Mouse (Mus musculus) E14TG2a.4 (cell line): Measurements from ENCODE around the gene Fam161b.

Experiments used
- H3K27me3 ChIP-seq: 2 replicates; pipeline ENCODE4 v1.6.1; 2014; ENCODE audit warnings: low read length, control low read depth; ENCODE audit not compliant: insufficient read depth
- H3K36me3 ChIP-seq: 2 replicates; pipeline ENCODE4 v1.6.1; 2014; ENCODE audit warnings: low read length, control low read depth; ENCODE audit not compliant: insufficient read depth
- H3K4me1 ChIP-seq: replicated peaks from 2 replicates; pipeline ENCODE4 v1.6.1; 2014; ENCODE audit warnings: low read depth, low read length, control low read depth
- H3K4me3 ChIP-seq: replicated peaks from 2 replicates; pipeline ENCODE4 v1.5.1; 2014; ENCODE audit warnings: mild to moderate bottlenecking, low read length
- H3K9me3 ChIP-seq: 2 replicates; pipeline ENCODE4 v1.6.1; 2014; ENCODE audit warnings: low read length, control low read depth
- CTCF ChIP-seq: conservative IDR thresholded peaks from 2 replicates; pipeline ENCODE4 v1.5.1; 2014; ENCODE audit warnings: low read length
- NANOG ChIP-seq: IDR thresholded peaks from 2 replicates; pipeline ENCODE4 v1.6.1; 2014; ENCODE audit warnings: borderline replicate concordance, low read length, mixed read lengths
- POU5F1 ChIP-seq: IDR thresholded peaks from 2 replicates; pipeline ENCODE4 v1.6.1; 2014; ENCODE audit warnings: low read length, borderline replicate concordance

Fam161b gene

GRCm38 (mm10) chr12:84361555-84362489, at the start of gene Fam161b, which contains the start of gene Coq6:
Gene Fam161b, minus strand, starts transcription at chr12:84361833.
Gene Coq6, plus strand, starts transcription at chr12:84361657.
- no peaks in the 10 kb centered on the region for H3K27me3 ChIP-seq
- H3K36me3 ChIP-seq = no peaks in the 10 kb centered on the region
- TF ChIP-seq NANOG = no peak
- TF ChIP-seq POU5F1 = no peak
- H3K4me1 ChIP-seq = peaks cover 46% of the 10 kb centered on the region
- H3K4me3 ChIP-seq = peak within 1 kb of the TSS; percentile 100
- H3K9me3 ChIP-seq = no peaks in the 10 kb centered on the region

GRCm38 (mm10) chr12:84408819-84409507, 47.3 kb upstream of the Fam161b start, which contains the start of the genes Entpd5 and Bbof1:
Gene Entpd5, minus strand, starts transcription at chr12:84409029.
Gene Bbof1, plus strand, starts transcription at chr12:84409071.
- Histone ChIP-seq H3K36me3 (no peaks in the 10 kb centered on the region), H3K27me3 (peaks cover 15% of the 10 kb centered on the region), H3K9me3 (no peaks in the 10 kb centered on the region), H3K4me3 (peak within 1 kb of the TSS; percentile 96), H3K4me1 (peaks cover 19% of the 10 kb centered on the region)
- no peak for TF ChIP-seq CTCF
- TF ChIP-seq POU5F1 = no peak
- TF ChIP-seq NANOG = no peak

- Histone ChIP-seq H3K27me3 (peaks cover 15% of the 10 kb centered on the region), H3K9me3 (no peaks in the 10 kb centered on the region), H3K36me3 (no peaks in the 10 kb centered on the region), H3K4me3 (peak overlapping the region; percentile 96), H3K4me1 (peaks cover 19% of the 10 kb centered on the region)
- TF ChIP-seq POU5F1 = no peak
- no peak for TF ChIP-seq NANOG
- no peak for TF ChIP-seq CTCF
Measured at GRCm38 (mm10) chr12:84407874-84408818, 46.5 kb upstream of the Fam161b start.

- Histone ChIP-seq H3K9me3 (no peaks in the 10 kb centered on the region), H3K36me3 (no peaks in the 10 kb centered on the region), H3K4me1 (peaks cover 19% of the 10 kb centered on the region), H3K27me3 (peaks cover 15% of the 10 kb centered on the region), H3K4me3 (no peak overlapping the region)
- TF ChIP-seq NANOG = no peak
- TF ChIP-seq POU5F1 = no peak
- peak; percentile 45 for TF ChIP-seq CTCF
Measured at GRCm38 (mm10) chr12:84407259-84407658, 45.6 kb upstream of the Fam161b start.

- H3K9me3 ChIP-seq = no peaks in the 10 kb centered on the region
Measured at GRCm38 (mm10) chr12:84404541-84404940, 42.9 kb upstream of the Fam161b start.

GRCm38 (mm10) chr12:84402923-84403322, 41.3 kb upstream of the Fam161b start:
- TF ChIP-seq POU5F1 (no peak), CTCF (no peak), NANOG (no peak)
- H3K4me3 ChIP-seq = no peak overlapping the region
- H3K4me1 ChIP-seq = peaks cover 16% of the 10 kb centered on the region
- no peaks in the 10 kb centered on the region for H3K9me3 ChIP-seq
- peaks cover 4% of the 10 kb centered on the region; the same call in 1 of the 2 replicates for H3K27me3 ChIP-seq
- no peaks in the 10 kb centered on the region for H3K36me3 ChIP-seq

More at GRCm38 (mm10) chr12:84404541-84404940, 42.9 kb upstream of the Fam161b start:
- TF ChIP-seq POU5F1 (no peak), CTCF (no peak), NANOG (no peak)
- H3K4me1 ChIP-seq = peaks cover 21% of the 10 kb centered on the region
- H3K36me3 ChIP-seq = no peaks in the 10 kb centered on the region
- H3K4me3 ChIP-seq = no peak overlapping the region
- peaks cover 7% of the 10 kb centered on the region for H3K27me3 ChIP-seq

- no peaks in the 10 kb centered on the region for H3K36me3 ChIP-seq
- H3K9me3 ChIP-seq = no peaks in the 10 kb centered on the region
- no peaks in the 10 kb centered on the region for H3K27me3 ChIP-seq
- no peak for TF ChIP-seq CTCF
- no peak for TF ChIP-seq NANOG
- TF ChIP-seq POU5F1 = no peak
- H3K4me1 ChIP-seq = peaks cover 7% of the 10 kb centered on the region
- H3K4me3 ChIP-seq = no peak overlapping the region
Measured at GRCm38 (mm10) chr12:84400653-84401052, 39.0 kb upstream of the Fam161b start.

GRCm38 (mm10) chr12:84400068-84400467, 38.4 kb upstream of the Fam161b start:
- TF ChIP-seq NANOG (no peak), POU5F1 (no peak), CTCF (no peak)
- H3K36me3 ChIP-seq = no peaks in the 10 kb centered on the region
- H3K4me1 ChIP-seq = peaks cover 13% of the 10 kb centered on the region
- H3K9me3 ChIP-seq = no peaks in the 10 kb centered on the region
- H3K27me3 ChIP-seq = no peaks in the 10 kb centered on the region
- H3K4me3 ChIP-seq = no peak overlapping the region
